Mouse (Mus musculus) ES-E14 (cell line): ENCODE results near the gene Ffar2. TPM values are rescaled to one million over a fixed set of nuclear protein-coding genes. Genes with fewer than 3 reads are reported as not detected.

Experiments used
- DNase-seq: peaks from one replicate; pipeline ENCODE4 v3.0.0-alpha.2; 2013; ENCODE audit warnings: low read depth, low spot score
- H3K27ac ChIP-seq: 2 replicates; pipeline ENCODE4 v1.5.1; 2012; ENCODE audit warnings: low read depth, mild to moderate bottlenecking, low read length, moderate library complexity, mixed read lengths; ENCODE audit not compliant: poor library complexity, insufficient read depth, severe bottlenecking
- H3K36me3 ChIP-seq: 2 replicates; pipeline ENCODE4 v1.6.1; 2012; ENCODE audit warnings: mild to moderate bottlenecking, low read length, moderate library complexity, mixed read lengths; ENCODE audit not compliant: control insufficient read depth, poor library complexity, insufficient read depth, severe bottlenecking
- H3K4me1 ChIP-seq, 2 experiments: fragments of 150-350 bp in 1 of 2; sonication (generic) in 1 of 2; 2 replicates each; pipeline ENCODE4 v1.6.1; 2012; ENCODE audit warnings: low read length in 2 of 2, mild to moderate bottlenecking in 1 of 2, mixed read lengths in 1 of 2; ENCODE audit not compliant: control insufficient read depth in 2 of 2, insufficient read depth in 2 of 2, poor library complexity in 1 of 2
- H3K4me3 ChIP-seq, 2 experiments: fragments of 150-350 bp in 1 of 2; sonication (generic) in 1 of 2; 2 replicates each; pipeline ENCODE4 v1.5.1; 2012; ENCODE audit warnings: low read length in 2 of 2, low read depth in 1 of 2, mild to moderate bottlenecking in 1 of 2, mixed read lengths in 1 of 2; ENCODE audit not compliant: insufficient read depth in 1 of 2, poor library complexity in 1 of 2, severe bottlenecking in 1 of 2
- H3K9ac ChIP-seq: 2 replicates; pipeline ENCODE4 v1.6.1; 2012; ENCODE audit warnings: low read depth, mild to moderate bottlenecking, low read length, mixed read lengths; ENCODE audit not compliant: poor library complexity, insufficient read depth, severe bottlenecking
- H3K9me3 ChIP-seq: fragments of 150-350 bp; sonication (generic); 2 replicates; pipeline ENCODE4 v1.6.1; 2012; ENCODE audit warnings: low read depth, mild to moderate bottlenecking, low read length; ENCODE audit not compliant: control insufficient read depth, insufficient read depth
- CHD2 ChIP-seq: IDR thresholded peaks from 2 replicates; pipeline ENCODE4 v1.6.1; 2014; ENCODE audit warnings: mild to moderate bottlenecking, low read depth, low read length, inconsistent platforms
- HCFC1 ChIP-seq: IDR thresholded peaks from 2 replicates; pipeline ENCODE4 v1.6.1; 2012; ENCODE audit warnings: low read length, inconsistent platforms, borderline replicate concordance; ENCODE audit not compliant: insufficient read depth
- MAFK ChIP-seq: IDR thresholded peaks from 2 replicates; pipeline ENCODE4 v1.6.1; 2014; ENCODE audit warnings: mild to moderate bottlenecking, low read depth, low read length, inconsistent platforms; ENCODE audit not compliant: insufficient read depth
- ZC3H11A ChIP-seq: IDR thresholded peaks from 2 replicates; pipeline ENCODE4 v1.6.1; 2012; ENCODE audit warnings: low read depth, mild to moderate bottlenecking, inconsistent platforms, low read length, borderline replicate concordance
- ZNF384 ChIP-seq: IDR thresholded peaks from 2 replicates; pipeline ENCODE4 v1.6.1; 2012; ENCODE audit warnings: low read depth, low read length, inconsistent platforms
- in situ Hi-C, 2 experiments: fragments of 600-800 bp; cut with MboI; formaldehyde crosslinking; loops; one replicate each; pipeline ENCODE4 v1.15.1; 2025; ENCODE audit warnings: low sequenced_read_pairs in 2 of 2, inconsistent platforms in 1 of 2; ENCODE audit not compliant: unreplicated experiment in 2 of 2
- total RNA-seq: library from RNA; depleted of rRNA; stranded (reverse); fragments of 300-350 nt; gene quantifications from 2 replicates; pipeline ENCODE4 v1.2.3, GENCODE M21; 2012

Ffar2 gene
- total RNA-seq, 1 experiment: not detected

DNA sequence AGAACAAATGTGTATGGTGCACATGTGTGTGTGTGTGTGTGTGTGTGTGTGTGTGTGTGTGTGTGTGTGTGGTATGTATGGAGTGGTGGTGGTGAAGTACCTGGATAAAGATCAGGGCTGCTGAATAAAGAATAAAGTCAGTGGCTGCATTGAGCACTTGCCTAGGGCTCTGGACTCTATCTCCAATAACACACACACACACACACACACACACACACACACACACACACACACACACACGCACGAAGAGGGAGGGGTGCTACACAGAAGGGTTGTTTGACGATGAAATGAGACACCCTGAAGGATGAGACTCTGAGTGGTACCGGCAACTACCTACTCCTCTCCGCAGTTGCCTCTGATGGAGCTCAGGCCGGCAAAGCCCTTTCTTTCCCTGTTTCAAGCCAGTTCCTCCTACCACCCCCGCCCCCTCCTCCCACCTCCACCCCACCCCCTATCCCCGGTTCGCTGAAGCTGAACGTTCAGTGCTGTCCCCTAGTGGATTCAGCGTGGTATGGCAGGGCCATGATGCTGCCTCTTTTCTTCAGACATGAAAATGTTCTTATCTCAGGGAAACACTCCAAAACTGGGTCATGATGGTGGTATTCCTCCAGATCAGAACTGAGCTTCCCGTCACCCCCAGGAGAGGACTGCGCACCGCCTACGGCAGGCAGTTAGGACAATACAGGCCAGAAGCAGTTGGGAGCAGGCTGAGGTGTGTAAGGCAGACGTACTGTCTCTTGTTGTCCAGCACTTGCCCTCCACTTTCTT lies 36.2 kb upstream of the Ffar2 start:
- TF ChIP-seq HCFC1 (no peak), CHD2 (no peak), ZC3H11A (peak; percentile 27; the same call in 1 of the 2 replicates)
- Histone ChIP-seq H3K4me1 (peaks cover 0 to 14% of the 10 kb centered on the region in 2 experiments; a peak in 1 of 4 replicates), H3K36me3 (no peaks in the 10 kb centered on the region), H3K27ac (no peak overlapping the region), H3K9me3 (no peaks in the 10 kb centered on the region), H3K4me3 (peak overlapping the region; percentile 20 to 41; a peak in 1 of 4 replicates), H3K9ac (peak overlapping the region; percentile 30; the same call in 1 of the 2 replicates)
- peak; percentile 81 for DNase-seq
- in situ Hi-C loops: no loop called here

DNA sequence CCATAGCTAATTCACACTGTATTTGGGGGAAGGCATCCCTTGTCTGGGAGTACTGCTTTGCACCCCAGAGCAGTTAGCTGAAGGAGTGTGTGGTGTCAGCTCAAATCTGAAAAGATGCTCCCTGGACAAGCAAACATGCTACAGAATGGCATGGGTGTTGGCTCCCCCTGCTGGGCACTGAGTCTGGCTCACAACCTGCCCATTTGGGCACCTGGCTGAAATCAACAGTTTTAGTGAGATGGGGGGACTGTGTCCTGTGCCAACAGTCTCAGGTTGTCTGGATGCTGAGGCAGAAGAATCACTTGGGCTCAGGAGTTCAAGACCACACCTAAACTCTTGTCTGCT lies 35.7 kb upstream of the Ffar2 start:
- Histone ChIP-seq H3K27ac (no peak overlapping the region), H3K9ac (no peak overlapping the region), H3K36me3 (no peaks in the 10 kb centered on the region), H3K9me3 (no peaks in the 10 kb centered on the region), H3K4me3 (no peak overlapping the region), H3K4me1 (peaks cover 0 to 17% of the 10 kb centered on the region in 2 experiments; a peak in 1 of 4 replicates)
- peak; percentile 65 for DNase-seq
- in situ Hi-C loops: no loop called here
- TF ChIP-seq ZC3H11A (no peak), CHD2 (no peak), MAFK (no peak), ZNF384 (no peak), HCFC1 (no peak)

- TF ChIP-seq CHD2: no peak
- no peak for TF ChIP-seq MAFK
- TF ChIP-seq HCFC1: no peak
- no peak for TF ChIP-seq ZC3H11A
- TF ChIP-seq ZNF384: no peak
- Histone ChIP-seq H3K9me3 (no peaks in the 10 kb centered on the region), H3K36me3 (no peaks in the 10 kb centered on the region), H3K9ac (no peak overlapping the region), H3K4me3 (no peak overlapping the region), H3K27ac (no peak overlapping the region), H3K4me1 (peaks cover 0 to 17% of the 10 kb centered on the region in 2 experiments; a peak in 1 of 4 replicates)
- DNase-seq: no peak
- in situ Hi-C loops: no loop called here
Observed at GRCm38 (mm10) chr7:30857746-30858145, 34.2 kb upstream of the Ffar2 start.

- peaks cover 0 to 16% of the 10 kb centered on the region in 2 experiments; a peak in 1 of 4 replicates for H3K4me1 ChIP-seq
- H3K36me3 ChIP-seq: no peaks in the 10 kb centered on the region
- DNase-seq: no peak
- H3K27ac ChIP-seq: no peak within 1 kb of the TSS
- TF ChIP-seq MAFK (no peak), ZC3H11A (no peak), ZNF384 (no peak), HCFC1 (no peak), CHD2 (no peak)
- no peaks in the 10 kb centered on the region for H3K9me3 ChIP-seq
- H3K4me3 ChIP-seq: peak within 1 kb of the TSS; percentile 48 to 49
- in situ Hi-C loops: no loop called here
- H3K9ac ChIP-seq: peak within 1 kb of the TSS; percentile 16; the same call in 1 of the 2 replicates
Observed at GRCm38 (mm10) chr7:30856078-30856477, 32.5 kb upstream of the Ffar2 start, which contains the start of gene Ffar3. Gene Ffar3 (minus strand): TSS chr7:30856178.
